Mouse (Mus musculus) ES-E14 (cell line): ENCODE data around the gene Cebpz.

Source experiments
- CHD2 ChIP-seq: IDR thresholded peaks from 2 replicates; pipeline ENCODE4 v1.6.1; 2014; ENCODE audit warnings: mild to moderate bottlenecking, low read depth, low read length, inconsistent platforms
- HCFC1 ChIP-seq: IDR thresholded peaks from 2 replicates; pipeline ENCODE4 v1.6.1; 2012; ENCODE audit warnings: low read length, inconsistent platforms, borderline replicate concordance; ENCODE audit not compliant: insufficient read depth
- MAFK ChIP-seq: IDR thresholded peaks from 2 replicates; pipeline ENCODE4 v1.6.1; 2014; ENCODE audit warnings: mild to moderate bottlenecking, low read depth, low read length, inconsistent platforms; ENCODE audit not compliant: insufficient read depth
- ZC3H11A ChIP-seq: IDR thresholded peaks from 2 replicates; pipeline ENCODE4 v1.6.1; 2012; ENCODE audit warnings: low read depth, mild to moderate bottlenecking, inconsistent platforms, low read length, borderline replicate concordance
- ZNF384 ChIP-seq: IDR thresholded peaks from 2 replicates; pipeline ENCODE4 v1.6.1; 2012; ENCODE audit warnings: low read depth, low read length, inconsistent platforms

GRCm38 (mm10) chr17:78968500-78968899, 31.6 kb upstream of the Cebpz start:
- TF ChIP-seq HCFC1, result no peak
- no peak for TF ChIP-seq MAFK
- TF ChIP-seq CHD2, result no peak
- TF ChIP-seq ZNF384, result no peak
- TF ChIP-seq ZC3H11A, result no peak
